23 mouse cellular contexts compared by ENCODE assay signal in genomic region chr5:121157489-121157888, GRCm38 (mm10). TPM values are rescaled to one million over a fixed set of nuclear protein-coding genes. Genes with fewer than 3 reads are reported as not detected.
DNase-seq lines count a peak whose midpoint lies in the region; ATAC-seq and TF ChIP-seq lines count a peak whose summit lies in the region.
"Had no signal": no experiment of that assay in that cellular context is flagged by ENCODE, and none has a peak within 500 bp of the region (broad histone marks: within the 10 kb centered on the region; RNA-seq: fewer than 3 reads in every experiment).

No protein-coding gene starts in this region.

- ATAC-seq in cerebellum, adult (ENCODE audit: insufficient number of reproducible peaks, low FRiP score, low TSS enrichment), result peak; percentile 31; the same call in 1 of the 2 replicates
- no peak for ATAC-seq in midbrain, postnatal 0 days (ENCODE audit: low FRiP score)
- no peak for ATAC-seq in midbrain, embryonic 14.5 days (ENCODE audit: low FRiP score, low TSS enrichment)
- no peak for ATAC-seq in activated CD4-positive, CD25-positive, alpha-beta regulatory T cell, adult 4 months
- ATAC-seq: CD4-positive, CD25-positive, alpha-beta regulatory T cell, adult 4 months; forebrain, embryonic 14.5 days; hindbrain, embryonic 16.5 days; inflammation-experienced regulatory T-cells, adult 6 months; intestine, postnatal 0 days had no signal

- no peak for DNase-seq in cerebellum, postnatal 4 days (ENCODE audit: low spot score in 2 of 2)
- DNase-seq in gastrocnemius, adult 2 months, result no peak
- no peak for DNase-seq in gastrocnemius, postnatal 25 days
- DNase-seq in midbrain, postnatal 0 days (ENCODE audit: low spot score), result no peak
- DNase-seq in midbrain, embryonic 14.5 days, result no peak
- DNase-seq: adrenal gland, postnatal 10 days; B cell, adult 2 months; embryo, embryonic 11 days; gastrocnemius, postnatal 14 days; heart, postnatal 4 days had no signal

- no peak overlapping the region for H3K4me3 ChIP-seq in gastrocnemius, adult 2 months
- H3K4me3 ChIP-seq in midbrain, postnatal 0 days (ENCODE audit: low read depth, low read length), result no peak overlapping the region
- no peak overlapping the region for H3K4me3 ChIP-seq in midbrain, embryonic 14.5 days (replicated peaks; ENCODE audit: low read depth, low read length)
- H3K4me3 ChIP-seq: embryonic facial prominence, embryonic 15.5 days; erythroblast, embryonic 14.5 days; forebrain, embryonic 10.5 days; heart, embryonic 13.5 days; hindbrain, embryonic 12.5 days had no signal

- peaks cover 30% of the 10 kb centered on the region for H3K36me3 ChIP-seq in midbrain, postnatal 0 days (ENCODE audit: insufficient read depth, low read length)
- H3K36me3 ChIP-seq in midbrain, embryonic 14.5 days (ENCODE audit: control insufficient read depth, insufficient read depth, low read length), result peaks cover 72% of the 10 kb centered on the region

- 0 out of 2 replicates have a peak overlapping the region, but pooled peaks have one; percentile 8 for H3K27ac ChIP-seq in gastrocnemius, adult 2 months
- peak overlapping the region; percentile 32; the same call in 1 of the 2 replicates for H3K27ac ChIP-seq in midbrain, postnatal 0 days (ENCODE audit: low read depth, low read length)
- no peak overlapping the region for H3K27ac ChIP-seq in midbrain, embryonic 14.5 days (replicated peaks; ENCODE audit: low read depth, low read length)
- H3K27ac ChIP-seq: embryonic facial prominence, embryonic 15.5 days; forebrain, embryonic 10.5 days; hindbrain, embryonic 12.5 days had no signal

- H3K9ac ChIP-seq in midbrain, postnatal 0 days (replicated peaks; ENCODE audit: low read length, poor library complexity, severe bottlenecking), result no peak overlapping the region
- H3K9ac ChIP-seq in midbrain, embryonic 14.5 days (replicated peaks; ENCODE audit: low read length), result no peak overlapping the region
- H3K9ac ChIP-seq: embryonic facial prominence, embryonic 15.5 days; heart, embryonic 13.5 days; hindbrain, embryonic 12.5 days had no signal

- no peak for TF ChIP-seq CTCF in gastrocnemius, adult 2 months (IDR thresholded peaks at IDR 0.05)
- no peak for TF ChIP-seq CTCF in midbrain, postnatal 0 days (IDR thresholded peaks at IDR 0.05)

- H3K4me1 ChIP-seq in midbrain, postnatal 0 days (ENCODE audit: insufficient read depth, low read length), result no peaks in the 10 kb centered on the region
- no peaks in the 10 kb centered on the region for H3K4me1 ChIP-seq in midbrain, embryonic 14.5 days (ENCODE audit: control insufficient read depth, insufficient read depth, low read length)
- H3K4me1 ChIP-seq: embryonic facial prominence, embryonic 15.5 days; forebrain, embryonic 10.5 days; hindbrain, embryonic 12.5 days had no signal

- no peaks in the 10 kb centered on the region for H3K9me3 ChIP-seq in midbrain, postnatal 0 days (ENCODE audit: low read length)
- no peaks in the 10 kb centered on the region for H3K9me3 ChIP-seq in midbrain, embryonic 14.5 days (ENCODE audit: control insufficient read depth, low read length)
- H3K9me3 ChIP-seq: embryonic facial prominence, embryonic 15.5 days; forebrain, embryonic 10.5 days; G1E; heart, embryonic 13.5 days; hindbrain, embryonic 12.5 days had no signal

- no peaks in the 10 kb centered on the region for H3K27me3 ChIP-seq in midbrain, postnatal 0 days (ENCODE audit: insufficient read depth, low read length)
- no peaks in the 10 kb centered on the region for H3K27me3 ChIP-seq in midbrain, embryonic 14.5 days (ENCODE audit: control insufficient read depth, insufficient read depth, low read length)
- H3K27me3 ChIP-seq: embryonic facial prominence, embryonic 15.5 days; heart, embryonic 13.5 days; hindbrain, embryonic 12.5 days had no signal

- no peak overlapping the region for H3K4me2 ChIP-seq in midbrain, postnatal 0 days (ENCODE audit: low read depth, low read length, poor library complexity, severe bottlenecking)
- H3K4me2 ChIP-seq in midbrain, embryonic 14.5 days (ENCODE audit: low read length), result no peak overlapping the region
- H3K4me2 ChIP-seq: embryonic facial prominence, embryonic 15.5 days; heart, embryonic 13.5 days; hindbrain, embryonic 12.5 days had no signal

- WGBS in midbrain, postnatal 0 days, result 96% methylated on average over 5 of the region's 5 CpGs
- WGBS in midbrain, embryonic 14.5 days, result 97% methylated on average over 5 of the region's 5 CpGs

- intact Hi-C loops in gastrocnemius, adult 2 months (cut with DNase I), result no loop called here

RNA-seq across cellular contexts. Expression of gene Ptpn11, which starts 33.7 kb away (rescaled TPM):
- total RNA-seq in gastrocnemius, adult 2 months (2021), result 10 to 100 TPM; 70.6 to 74.4 TPM
- total RNA-seq in gastrocnemius, postnatal 25 days (2021), result 10 to 100 TPM; 65.5 to 75.5 TPM
- total RNA-seq in midbrain, postnatal 0 days (2014; rRNA removed), result 53.9 and 54.4 TPM in 2 replicates
- polyA plus RNA-seq in midbrain, postnatal 0 days (2015; fragmentation: Nextera tagmentation; extraction: Ambion mirVana), result 23.1 and 24.8 TPM in 2 replicates
- 29.7 and 32.7 TPM in 2 replicates for polyA plus RNA-seq in midbrain, embryonic 14.5 days (2014; fragmentation: Nextera tagmentation; extraction: Ambion mirVana)
- polyA plus RNA-seq in activated CD4-positive, CD25-positive, alpha-beta regulatory T cell, adult 4 months (2017; shearing (Covaris generic)), result 1 to 10 TPM; 6.0 to 9.6 TPM

RNA-seq across cellular contexts. Expression of gene Rpl6, which starts 46.8 kb away (rescaled TPM):
- total RNA-seq in gastrocnemius, adult 2 months (2021), result 100 to 1,000 TPM; 445 to 518 TPM
- 100 to 1,000 TPM; 444 to 447 TPM for total RNA-seq in gastrocnemius, postnatal 25 days (2021)
- total RNA-seq in midbrain, postnatal 0 days (2014; rRNA removed), result 463 and 476 TPM in 2 replicates
- 360 and 362 TPM in 2 replicates for polyA plus RNA-seq in midbrain, postnatal 0 days (2015; fragmentation: Nextera tagmentation; extraction: Ambion mirVana)
- 432 and 438 TPM in 2 replicates for polyA plus RNA-seq in midbrain, embryonic 14.5 days (2014; fragmentation: Nextera tagmentation; extraction: Ambion mirVana)
- polyA plus RNA-seq in activated CD4-positive, CD25-positive, alpha-beta regulatory T cell, adult 4 months (2017; shearing (Covaris generic)), result 1,000 to 10,000 TPM; 1,893 to 2,041 TPM
